Mouse (Mus musculus) kidney, adult 9 months (tissue): ENCODE data around the gene Gm11034.

Source experiments
- DNase-seq: peaks from one replicate; pipeline ENCODE4 v3.0.0; 2022

Gene Gm11034

GRCm38 (mm10) chr8:72213536-72213935 lies at the start of gene Gm11034:
Gene Gm11034 (minus strand): TSS chr8:72213636.
- DNase-seq, result no peak

DNA sequence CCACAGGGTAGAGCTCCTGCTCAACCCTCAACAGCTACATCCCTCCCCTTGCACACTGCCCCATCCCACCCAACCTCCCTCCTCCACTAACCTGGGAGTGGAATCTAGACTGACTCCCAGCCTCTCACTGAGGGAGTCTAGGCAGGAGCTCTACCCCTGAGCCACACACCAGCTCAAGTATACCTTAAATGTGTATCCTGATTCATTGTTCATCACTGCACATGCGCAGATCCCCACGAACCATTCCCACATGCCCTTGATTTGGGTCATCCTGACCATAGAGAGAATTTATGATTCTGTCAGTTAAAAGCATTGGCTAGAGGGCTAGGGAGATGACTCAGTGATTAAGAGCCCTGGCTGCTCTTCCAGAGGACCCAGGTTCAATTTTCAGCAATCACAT lies 49.3 kb upstream of the Gm11034 start:
- no peak for DNase-seq

DNA sequence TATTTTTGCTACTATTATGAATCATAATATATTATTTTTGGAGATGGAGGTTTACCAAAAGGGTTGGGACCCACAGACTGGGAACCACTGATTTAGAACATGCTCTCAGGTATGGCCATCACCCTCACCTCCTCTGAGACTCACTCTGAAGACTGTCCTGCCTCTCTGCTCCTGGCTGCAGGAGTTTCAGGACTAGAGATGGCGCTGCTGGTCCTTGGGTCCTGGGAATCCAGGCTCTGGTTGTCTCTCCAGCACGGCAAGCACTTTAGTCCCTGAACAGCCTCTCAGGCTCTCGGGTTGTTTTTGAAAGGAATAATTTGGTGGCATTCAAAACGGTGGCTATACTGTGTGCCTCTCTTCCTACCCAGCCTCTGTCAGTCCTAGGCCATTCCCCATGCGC lies 48.4 kb upstream of the Gm11034 start:
- DNase-seq, result peak; percentile 31

- DNase-seq, result no peak
These were observed 48.0 kb upstream of the Gm11034 start for GRCm38 (mm10) chr8:72261431-72261830.

DNA sequence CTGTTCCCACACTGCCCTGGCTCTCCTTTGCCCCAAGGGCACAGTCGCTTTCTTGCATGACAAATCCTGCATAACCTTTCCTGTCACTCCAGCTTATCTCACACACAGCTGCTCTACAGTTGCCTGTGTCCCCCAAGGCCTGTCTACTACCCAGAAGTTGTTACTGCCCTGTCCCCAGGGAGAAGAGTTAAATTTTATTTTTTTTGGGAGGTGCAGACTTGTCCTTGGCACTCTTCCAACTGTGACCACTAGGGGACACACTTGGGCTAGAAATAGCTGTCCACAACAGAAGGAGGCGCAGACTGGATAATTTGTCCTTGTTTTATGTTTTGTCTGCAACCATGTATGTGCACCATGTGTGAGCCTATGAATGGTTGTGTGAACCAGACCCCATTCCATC lies 47.6 kb upstream of the Gm11034 start:
- peak; percentile 71 for DNase-seq

- no peak for DNase-seq
These were observed 47.1 kb upstream of the Gm11034 start for GRCm38 (mm10) chr8:72260585-72260984.

GRCm38 (mm10) chr8:72259862-72260261 lies 46.4 kb upstream of the Gm11034 start:
- no peak for DNase-seq

DNA sequence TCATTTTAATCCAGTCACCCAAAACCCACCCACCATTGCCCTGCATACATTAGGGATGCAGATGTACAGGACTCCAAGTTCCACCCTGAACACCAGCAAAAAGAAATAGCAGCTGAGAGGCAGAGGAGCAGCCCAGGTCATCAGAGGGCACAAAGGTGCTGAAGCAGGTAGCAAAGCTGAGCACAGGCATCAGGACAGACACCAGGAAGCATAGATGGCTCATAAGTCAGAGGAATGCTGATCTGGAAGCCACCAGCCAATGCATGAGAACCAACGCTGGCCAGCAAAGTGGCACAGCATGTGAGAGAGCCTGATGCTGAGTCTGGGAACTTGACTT lies 44.4 kb upstream of the Gm11034 start:
- DNase-seq, result no peak

DNA sequence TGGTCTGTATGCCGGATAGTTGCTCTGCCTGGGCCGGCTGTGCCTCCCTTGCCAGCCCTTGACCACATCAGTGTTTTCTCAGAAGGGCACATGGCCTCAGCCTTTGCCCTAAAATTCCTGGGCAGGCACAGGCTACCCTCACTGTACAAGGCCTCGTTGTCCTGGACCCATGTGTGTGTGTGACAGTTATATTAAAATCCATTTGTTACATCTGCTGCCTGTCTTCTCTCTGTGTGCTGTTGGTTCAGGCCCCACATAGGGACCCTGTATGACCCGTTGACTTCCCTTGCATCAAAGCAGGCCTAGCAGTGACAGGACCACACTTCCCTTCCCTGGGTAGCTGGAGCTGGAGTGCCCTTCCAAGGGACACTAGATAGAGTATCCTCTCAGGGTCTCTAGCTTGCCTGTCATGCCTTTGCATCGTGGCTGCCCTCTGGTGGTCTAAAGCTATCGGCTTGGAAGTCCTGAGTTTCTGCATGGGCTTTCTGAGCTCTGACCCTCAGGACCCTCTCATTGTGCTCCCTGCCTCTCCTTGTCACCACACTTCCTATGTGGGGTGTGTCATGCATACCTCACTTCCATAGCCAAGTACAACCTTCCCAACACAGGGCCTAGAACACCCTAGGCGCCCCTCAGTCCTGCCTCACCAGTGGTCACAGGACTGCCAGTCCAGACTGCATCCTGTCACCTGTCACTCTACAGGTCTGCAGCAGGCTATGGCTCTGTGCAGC lies 43.9 kb upstream of the Gm11034 start:
- DNase-seq, result no peak

- no peak for DNase-seq
These were observed 31.2 kb upstream of the Gm11034 start for GRCm38 (mm10) chr8:72244610-72245009.

GRCm38 (mm10) chr8:72242226-72242625 lies 28.8 kb upstream of the Gm11034 start:
- no peak for DNase-seq

DNA sequence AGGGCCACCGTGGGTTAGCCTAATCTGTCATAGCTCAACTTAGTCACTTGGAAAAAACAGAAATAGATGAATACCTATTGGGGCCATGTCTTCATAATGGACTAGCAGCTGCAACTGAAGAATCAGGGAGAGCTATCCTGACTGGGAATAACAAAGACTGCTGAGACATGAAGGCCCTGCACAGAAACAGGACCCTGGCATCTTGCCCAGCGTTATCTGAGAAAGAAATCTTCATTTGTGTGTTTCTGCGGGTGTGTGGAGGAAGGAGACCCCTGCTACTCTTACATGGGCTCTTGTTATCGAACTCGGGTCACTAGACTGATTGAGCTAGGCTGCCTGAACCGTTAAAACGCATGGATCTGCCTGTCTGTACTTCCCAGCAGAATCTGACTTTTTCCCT lies 27.5 kb upstream of the Gm11034 start:
- no peak for DNase-seq

DNA sequence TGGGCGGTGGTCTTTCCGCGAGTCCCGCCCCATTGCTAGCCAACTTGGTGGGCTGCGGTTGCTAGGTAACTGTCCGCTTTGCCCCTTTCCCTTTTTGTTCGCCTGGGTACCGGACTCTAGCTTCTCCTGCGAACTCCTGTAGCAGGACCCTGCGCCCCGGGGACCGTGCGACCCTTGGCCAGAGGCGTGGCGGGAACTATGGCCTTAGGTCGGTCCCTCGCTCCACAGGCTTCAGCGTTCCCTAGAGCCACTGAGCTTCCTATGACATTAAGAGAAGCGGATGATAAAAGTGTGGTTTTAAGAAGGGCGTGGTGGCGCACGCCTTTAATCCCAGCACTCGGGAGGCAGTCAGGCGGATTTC lies 26.9 kb upstream of the Gm11034 start:
- no peak for DNase-seq

GRCm38 (mm10) chr8:72239499-72240402 lies 26.3 kb upstream of the Gm11034 start, which contains the start of gene Ap1m1:
Gene Ap1m1 (plus strand): TSS chr8:72240018.
- DNase-seq, result peak; percentile 98

DNA sequence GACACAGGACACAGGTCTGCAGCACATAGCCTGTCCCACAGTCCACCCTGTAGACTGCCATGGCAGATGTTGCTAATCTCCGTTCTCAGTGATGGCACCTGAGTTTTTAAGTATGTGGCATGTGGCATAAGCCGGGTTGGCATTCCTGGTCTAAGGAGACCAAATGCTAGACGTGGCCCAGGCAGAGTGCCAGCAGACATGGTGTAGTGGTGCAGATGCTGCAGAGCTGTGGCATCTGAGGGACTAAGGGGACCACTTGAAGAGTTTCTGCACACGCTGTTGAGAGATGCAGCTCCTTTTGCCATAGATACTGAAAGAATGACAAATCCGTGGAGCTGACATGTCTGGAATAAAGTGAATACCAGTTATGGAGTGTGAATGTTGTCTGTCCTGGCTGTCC lies 9.2 kb upstream of the Gm11034 start:
- DNase-seq, result no peak

DNA sequence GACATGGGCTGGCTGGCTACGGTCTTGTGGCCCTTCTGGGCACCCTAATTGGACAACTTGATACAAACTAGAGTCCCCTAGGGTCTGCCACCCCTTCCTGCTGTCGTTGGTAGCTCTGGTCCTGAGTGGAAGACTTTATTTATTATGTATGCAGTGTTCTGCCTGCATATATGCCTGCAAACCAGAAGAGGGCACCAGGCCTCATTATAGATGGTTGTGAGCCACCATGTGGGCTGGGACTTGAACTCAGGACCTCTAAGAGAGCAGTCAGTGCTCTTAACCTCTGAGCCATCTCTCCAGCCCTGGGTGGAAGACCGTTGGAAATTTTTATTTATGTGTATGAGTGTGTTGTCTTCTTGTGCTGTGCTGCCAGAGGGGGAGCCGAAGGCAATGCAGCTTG lies 7.3 kb upstream of the Gm11034 start:
- no peak for DNase-seq

DNA sequence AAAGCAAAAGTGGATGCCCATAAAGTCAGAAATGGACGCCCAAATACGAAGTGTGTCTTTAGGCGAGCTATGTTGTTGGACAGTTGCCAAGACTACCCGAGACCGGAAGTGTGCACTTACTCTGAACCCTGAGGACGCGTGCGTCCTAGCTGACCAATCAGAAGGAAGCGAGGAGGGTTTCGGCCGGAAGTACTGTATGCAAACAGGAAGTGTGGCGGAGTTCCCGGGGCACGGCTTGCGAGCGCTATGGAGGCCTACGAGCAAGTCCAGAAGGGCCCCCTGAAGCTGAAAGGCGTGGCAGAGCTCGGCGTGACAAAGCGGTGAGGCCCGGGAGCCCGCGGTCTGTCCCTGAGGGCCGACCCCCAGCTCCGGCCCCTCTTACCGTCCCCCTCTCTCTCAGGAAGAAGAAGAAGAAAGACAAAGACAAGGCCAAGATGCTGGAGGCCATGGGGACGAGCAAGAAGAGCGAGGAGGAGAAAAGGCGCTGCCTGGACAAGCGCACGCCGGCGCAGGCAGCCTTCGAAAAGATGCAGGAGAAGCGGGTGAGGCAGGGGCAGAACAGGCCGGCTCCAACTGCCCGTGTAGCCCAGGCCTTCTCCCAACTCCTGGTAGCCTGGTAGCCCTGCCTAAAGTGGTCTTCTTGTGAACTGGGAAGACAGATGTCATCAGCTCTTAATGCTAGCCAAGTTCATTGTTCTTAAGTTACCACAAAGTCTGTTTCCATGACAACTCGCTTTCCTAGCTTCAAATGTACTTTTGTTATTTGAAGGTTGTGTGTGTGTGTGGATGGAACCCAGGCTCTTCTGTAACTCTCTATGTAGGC lies 6.3 kb upstream of the Gm11034 start, which contains the start of gene Fam32a:
TSS of gene Fam32a (plus strand) at position 190 of the 823 bp plus-strand sequence.
- DNase-seq, result peak; percentile 95

GRCm38 (mm10) chr8:72218781-72219540 lies 5.5 kb upstream of the Gm11034 start:
- no peak for DNase-seq

DNA sequence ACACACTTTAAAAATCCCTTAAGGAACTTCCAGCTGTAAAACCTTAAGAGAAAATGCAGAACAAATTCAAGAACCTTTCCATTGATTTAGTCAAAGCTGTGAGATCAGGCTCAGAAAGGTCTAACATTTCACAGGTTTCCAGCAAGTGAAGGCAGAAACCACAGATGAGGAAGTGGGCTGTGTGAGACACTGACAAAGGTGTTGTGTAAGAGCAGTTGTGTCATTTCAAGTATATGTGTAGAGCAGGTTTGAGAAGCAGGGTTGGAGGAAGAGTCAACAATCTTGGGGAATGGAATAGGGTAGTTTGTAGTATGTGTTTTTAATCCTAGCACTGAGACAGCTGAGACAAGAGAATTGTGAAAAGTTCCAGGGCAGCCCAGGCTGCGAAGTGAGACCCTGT lies 2.4 kb upstream of the Gm11034 start:
- no peak for DNase-seq

- DNase-seq, result peak; percentile 71
These were observed 1.6 kb upstream of the Gm11034 start for GRCm38 (mm10) chr8:72215060-72215459.

GRCm38 (mm10) chr8:72212751-72213150 lies 685 bp downstream of the Gm11034 start, which contains the start of gene Cib3:
Gene Cib3 (minus strand): TSS chr8:72212837.
- DNase-seq, result no peak

DNA sequence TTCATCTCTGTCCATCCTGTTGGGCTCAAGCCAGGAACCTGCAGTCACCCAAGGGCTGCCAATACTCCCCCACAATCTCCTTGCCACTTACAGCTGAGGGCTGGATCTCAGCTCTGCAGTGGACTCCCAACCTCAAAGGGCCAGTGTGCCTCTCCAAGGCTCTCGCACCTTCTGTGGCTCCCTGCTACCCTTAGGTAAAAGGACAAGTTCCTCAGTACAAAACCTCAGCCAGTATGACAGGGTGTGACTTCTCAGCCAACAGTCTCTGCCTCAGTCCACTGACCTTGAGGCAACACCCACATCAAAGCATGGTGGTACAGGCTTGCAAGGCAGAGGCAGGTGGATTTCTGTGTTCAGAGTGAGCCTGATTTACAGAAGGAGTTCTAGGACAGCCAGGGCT lies 1.6 kb downstream of the Gm11034 start:
- DNase-seq, result no peak
